Mouse (Mus musculus) midbrain, embryonic 11.5 days (tissue): ENCODE measurements around the gene Polr1d. TPM values are rescaled to one million over a fixed set of nuclear protein-coding genes. Genes with fewer than 3 reads are reported as not detected.

Experiments used
- ATAC-seq: fragments of 200-750 bp; cut with Nextera tagmentation; 2 replicates; pipeline ENCODE4 v1.8.0; 2017; ENCODE audit warnings: moderate TSS enrichment, moderate library complexity; ENCODE audit not compliant: low FRiP score
- DNase-seq: peaks from one replicate; pipeline ENCODE4 v3.0.0; 2015; ENCODE audit warnings: low spot score; ENCODE audit errors: missing footprints
- H3K27ac ChIP-seq: fragments of 300-500 bp; sonication (generic); 2 replicates; pipeline ENCODE4 v1.5.1; 2014; ENCODE audit warnings: low read depth, low read length
- H3K27me3 ChIP-seq: fragments of 300-500 bp; sonication (generic); 2 replicates; pipeline ENCODE4 v1.6.1; 2014; ENCODE audit warnings: mild to moderate bottlenecking, low read length, moderate library complexity, mixed read lengths; ENCODE audit not compliant: control insufficient read depth, insufficient read depth
- H3K36me3 ChIP-seq: fragments of 300-500 bp; sonication (generic); 2 replicates; pipeline ENCODE4 v1.6.1; 2014; ENCODE audit warnings: mild to moderate bottlenecking, low read length, moderate library complexity, mixed read lengths; ENCODE audit not compliant: control insufficient read depth, insufficient read depth
- H3K4me1 ChIP-seq: fragments of 300-500 bp; sonication (generic); 2 replicates; pipeline ENCODE4 v1.6.1; 2014; ENCODE audit warnings: low read length; ENCODE audit not compliant: control insufficient read depth, insufficient read depth
- H3K4me2 ChIP-seq: fragments of 300-500 bp; sonication (generic); 2 replicates; pipeline ENCODE4 v1.6.1; 2014; ENCODE audit warnings: mild to moderate bottlenecking, moderate library complexity
- H3K4me3 ChIP-seq: fragments of 300-500 bp; sonication (generic); 2 replicates; pipeline ENCODE4 v1.5.1; 2014; ENCODE audit warnings: low read depth, low read length
- H3K9ac ChIP-seq: fragments of 300-500 bp; sonication (generic); 2 replicates; pipeline ENCODE4 v1.6.1; 2014; ENCODE audit warnings: low read length
- H3K9me3 ChIP-seq: fragments of 300-500 bp; sonication (generic); 2 replicates; pipeline ENCODE4 v1.6.1; 2016; ENCODE audit warnings: low read length; ENCODE audit not compliant: control insufficient read depth
- WGBS: fragments of 180-500 bp; shearing (Covaris S2); extraction: QIAGEN DNeasy Blood & Tissue Kit; methylation state at CpG from one replicate; pipeline ENCODE4 v1.1.7; 2014; 5-methylcytosine and 5-hydroxymethylcytosine counted together
- polyA plus RNA-seq: library from polyadenylated mRNA; unstranded; fragments of >200 nt; fragmentation: Nextera tagmentation; extraction: Ambion mirVana; gene quantifications from 2 replicates; pipeline ENCODE4 v1.2.1, GENCODE M21; 2014

The Polr1d gene
- polyA plus RNA-seq, 1 experiment from 2014 or later = 120 TPM

DNA sequence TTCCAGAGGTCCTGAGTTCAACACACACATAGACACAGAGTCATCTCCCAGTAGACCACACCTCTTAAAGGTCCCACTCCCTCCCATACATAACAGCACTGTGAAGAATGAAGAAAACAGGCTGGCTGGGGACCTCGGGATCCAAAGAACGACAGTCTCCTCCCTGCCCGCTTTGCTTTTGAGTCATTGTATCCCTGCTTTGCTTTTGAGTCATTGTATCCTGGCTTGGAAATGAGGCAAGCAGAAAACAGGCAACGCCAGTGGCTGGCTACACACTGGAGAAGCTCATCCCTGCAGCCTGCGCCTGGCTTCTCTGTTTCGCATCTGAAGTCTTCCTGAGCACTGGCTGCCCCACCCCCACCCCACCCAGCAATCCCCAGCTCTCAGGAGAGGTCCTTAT lies 40.2 kb downstream of the Polr1d start:
- peaks cover 3% of the 10 kb centered on the region; the same call in 1 of the 2 replicates for H3K9me3 ChIP-seq
- no peak overlapping the region for H3K4me2 ChIP-seq
- DNase-seq = no peak
- H3K27ac ChIP-seq = no peak overlapping the region
- no peak overlapping the region for H3K9ac ChIP-seq
- peaks cover 6% of the 10 kb centered on the region; the same call in 1 of the 2 replicates for H3K36me3 ChIP-seq
- WGBS = 19% methylated on average over 6 of the region's 6 CpGs
- no peaks in the 10 kb centered on the region for H3K4me1 ChIP-seq
- no peak overlapping the region for H3K4me3 ChIP-seq
- no peak for ATAC-seq
- H3K27me3 ChIP-seq = no peaks in the 10 kb centered on the region

DNA sequence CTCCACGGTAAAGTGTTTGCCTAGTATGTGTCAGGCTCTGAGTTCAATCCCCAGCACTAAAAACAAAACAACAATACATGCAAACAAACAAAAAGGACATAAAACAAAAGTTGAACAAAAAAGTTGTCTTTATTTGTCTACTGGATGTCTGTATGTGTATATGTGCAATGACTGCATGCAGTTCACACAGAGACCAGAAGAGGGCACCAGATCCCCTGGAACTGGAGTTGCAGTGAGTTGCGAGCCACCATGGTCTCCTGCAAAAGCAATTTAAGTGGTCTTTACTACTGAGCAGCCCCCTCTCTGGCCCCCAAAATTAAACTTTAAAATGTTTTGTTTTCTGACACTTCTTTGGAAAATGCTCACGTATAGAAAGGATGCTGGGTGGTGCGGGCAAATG lies 44.3 kb downstream of the Polr1d start:
- DNase-seq = no peak
- no peaks in the 10 kb centered on the region for H3K36me3 ChIP-seq
- no peaks in the 10 kb centered on the region for H3K4me1 ChIP-seq
- no peak overlapping the region for H3K4me2 ChIP-seq
- no peaks in the 10 kb centered on the region for H3K27me3 ChIP-seq
- no peak overlapping the region for H3K9ac ChIP-seq
- WGBS = 90% methylated on average over 4 of the region's 4 CpGs
- H3K4me3 ChIP-seq = no peak overlapping the region
- H3K27ac ChIP-seq = no peak overlapping the region
- H3K9me3 ChIP-seq = no peaks in the 10 kb centered on the region; the same call in 1 of the 2 replicates
- no peak for ATAC-seq

DNA sequence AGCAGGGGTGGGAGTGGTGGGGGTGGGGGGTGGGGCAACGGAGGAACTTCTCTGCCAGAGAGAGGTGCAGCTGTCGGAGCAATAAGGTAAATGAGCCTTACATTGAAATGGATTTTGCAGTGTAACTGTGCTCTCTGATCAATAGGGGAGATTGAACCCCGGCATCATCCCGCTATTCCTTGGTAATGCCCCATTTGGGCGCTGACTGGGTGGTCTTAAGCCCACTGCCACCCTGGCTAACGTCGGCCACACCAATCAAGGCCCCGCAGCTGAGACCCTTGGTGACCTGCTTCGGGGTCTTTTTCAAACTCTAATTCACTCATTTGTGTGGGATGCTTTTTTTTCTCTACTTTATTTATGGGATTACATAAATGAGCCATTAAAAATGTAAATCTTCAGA lies 47.9 kb downstream of the Polr1d start:
- Histone ChIP-seq H3K4me2 (no peak overlapping the region), H3K9ac (no peak overlapping the region), H3K27me3 (no peaks in the 10 kb centered on the region), H3K4me3 (no peak overlapping the region), H3K27ac (no peak overlapping the region), H3K4me1 (no peaks in the 10 kb centered on the region), H3K36me3 (no peaks in the 10 kb centered on the region), H3K9me3 (no peaks in the 10 kb centered on the region; the same call in 1 of the 2 replicates)
- no peak for DNase-seq
- ATAC-seq = peak; percentile 74
- 57% methylated on average over 9 of the region's 9 CpGs for WGBS

DNA sequence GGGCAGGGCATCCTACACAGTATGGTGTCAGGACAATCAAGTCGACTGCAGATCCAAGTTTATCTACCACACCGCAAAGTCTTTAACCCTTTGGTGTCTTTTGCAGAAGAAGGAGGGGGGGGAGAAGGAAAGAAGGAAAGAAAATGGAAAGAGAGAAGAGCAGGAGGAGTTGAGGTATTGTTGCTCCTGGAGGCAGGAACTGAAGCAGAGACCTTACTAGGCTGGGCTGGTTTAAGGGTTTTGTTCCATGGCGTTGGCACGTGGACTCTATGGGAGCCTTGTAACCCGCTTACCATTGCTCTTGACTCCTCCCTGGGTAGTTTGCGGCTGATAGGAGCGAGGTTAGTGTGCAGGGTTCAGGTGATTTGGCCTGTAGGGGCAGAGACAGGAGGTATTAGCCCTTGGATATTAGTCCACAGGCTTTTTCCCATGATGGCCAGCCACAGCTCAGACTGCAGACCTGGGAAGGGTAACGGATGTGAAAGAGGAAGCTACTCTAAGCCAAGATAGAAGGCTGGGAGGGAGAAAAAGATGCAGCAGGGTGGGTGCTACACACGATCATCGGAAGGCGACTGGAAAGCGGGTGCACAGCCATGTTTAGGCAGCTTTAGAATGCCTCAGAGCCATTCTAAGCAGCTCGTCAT lies 48.8 kb downstream of the Polr1d start:
- H3K36me3 ChIP-seq = no peaks in the 10 kb centered on the region
- H3K4me2 ChIP-seq = no peak overlapping the region
- ATAC-seq = no peak
- H3K9me3 ChIP-seq = no peaks in the 10 kb centered on the region; the same call in 1 of the 2 replicates
- H3K27me3 ChIP-seq = no peaks in the 10 kb centered on the region
- H3K4me1 ChIP-seq = no peaks in the 10 kb centered on the region
- H3K9ac ChIP-seq = no peak overlapping the region
- DNase-seq = no peak
- 89% methylated on average over 13 of the region's 13 CpGs for WGBS
- H3K27ac ChIP-seq = no peak overlapping the region
- no peak overlapping the region for H3K4me3 ChIP-seq

DNA sequence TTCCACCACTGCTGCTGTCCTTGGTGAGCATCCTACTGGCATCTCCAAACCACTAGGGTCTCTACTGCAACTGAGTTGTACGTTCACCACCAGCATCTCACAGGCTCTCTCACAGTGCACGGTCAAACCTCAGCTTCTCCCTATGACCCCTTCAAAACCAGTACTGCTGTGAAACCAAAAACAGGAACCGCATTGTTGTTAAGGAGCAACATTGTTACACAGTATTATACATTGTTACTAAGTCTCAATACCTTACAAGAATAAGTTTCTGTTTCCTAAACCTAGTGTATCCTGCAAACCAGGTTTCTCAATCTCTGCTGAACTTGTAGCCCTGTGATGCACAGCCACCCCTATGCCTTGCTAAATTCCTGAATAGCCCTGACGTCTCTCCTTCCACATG lies 51.0 kb downstream of the Polr1d start:
- no peaks in the 10 kb centered on the region; the same call in 1 of the 2 replicates for H3K9me3 ChIP-seq
- no peak overlapping the region for H3K4me2 ChIP-seq
- peaks cover 2% of the 10 kb centered on the region; the same call in 1 of the 2 replicates for H3K27me3 ChIP-seq
- 90% methylated on average over 4 of the region's 4 CpGs for WGBS
- no peak overlapping the region for H3K4me3 ChIP-seq
- DNase-seq = peak; percentile 65
- no peak overlapping the region for H3K27ac ChIP-seq
- H3K4me1 ChIP-seq = no peaks in the 10 kb centered on the region
- H3K36me3 ChIP-seq = no peaks in the 10 kb centered on the region
- H3K9ac ChIP-seq = no peak overlapping the region
- no peak for ATAC-seq

DNA sequence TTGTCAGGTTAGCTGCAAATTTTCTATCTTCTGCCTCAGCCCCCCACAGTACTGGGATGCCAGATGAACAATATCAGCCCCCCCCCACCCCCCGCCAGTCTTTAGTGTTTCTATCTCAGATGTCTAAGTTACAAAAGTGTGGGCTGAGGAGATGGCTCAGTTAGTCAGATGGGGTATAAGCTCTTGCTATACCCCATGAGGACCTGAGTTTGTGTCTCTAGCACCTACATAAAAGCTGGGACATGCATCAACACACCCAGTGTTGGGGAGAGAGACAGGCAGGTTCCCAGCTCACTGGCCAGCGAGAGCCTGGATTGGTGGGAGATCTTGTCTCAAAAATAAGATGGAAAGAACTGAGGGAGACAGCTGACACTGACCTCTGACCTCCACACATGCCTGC lies 52.6 kb downstream of the Polr1d start:
- Histone ChIP-seq H3K4me2 (no peak overlapping the region), H3K4me3 (no peak overlapping the region), H3K4me1 (peaks cover 8% of the 10 kb centered on the region), H3K36me3 (no peaks in the 10 kb centered on the region), H3K27ac (no peak overlapping the region), H3K9me3 (peaks cover 3% of the 10 kb centered on the region; the same call in 1 of the 2 replicates), H3K27me3 (peaks cover 2% of the 10 kb centered on the region; the same call in 1 of the 2 replicates), H3K9ac (no peak overlapping the region)
- DNase-seq (peak; percentile 76), ATAC-seq (no peak)
- 80% methylated on average over 2 of the region's 2 CpGs for WGBS

DNA sequence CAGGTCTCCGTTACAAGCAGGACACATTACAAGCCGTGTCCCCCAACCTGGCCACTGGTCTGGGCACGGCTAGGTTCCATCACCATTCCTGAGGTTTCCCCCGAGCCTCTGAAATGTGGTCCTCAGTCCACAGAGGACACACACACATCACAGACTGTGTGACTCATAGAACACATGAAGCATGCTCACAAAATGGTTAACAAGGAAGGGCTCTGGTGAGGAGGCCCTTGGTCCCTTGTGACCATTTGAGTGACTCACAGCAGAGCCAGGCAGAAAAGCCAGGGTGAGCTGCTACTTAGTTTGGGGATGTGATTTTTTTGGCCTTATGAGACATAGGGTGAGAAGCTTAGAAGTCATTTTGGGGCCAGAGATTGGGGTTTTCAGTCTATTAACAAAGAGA lies 55.1 kb downstream of the Polr1d start:
- Histone ChIP-seq H3K9me3 (peaks cover 3% of the 10 kb centered on the region; the same call in 1 of the 2 replicates), H3K27ac (no peak overlapping the region), H3K36me3 (no peaks in the 10 kb centered on the region), H3K4me2 (no peak overlapping the region), H3K9ac (no peak overlapping the region), H3K4me3 (no peak overlapping the region), H3K27me3 (peaks cover 8% of the 10 kb centered on the region), H3K4me1 (peaks cover 25% of the 10 kb centered on the region)
- ATAC-seq = no peak
- WGBS = 78% methylated on average over 4 of the region's 4 CpGs
- DNase-seq = no peak

DNA sequence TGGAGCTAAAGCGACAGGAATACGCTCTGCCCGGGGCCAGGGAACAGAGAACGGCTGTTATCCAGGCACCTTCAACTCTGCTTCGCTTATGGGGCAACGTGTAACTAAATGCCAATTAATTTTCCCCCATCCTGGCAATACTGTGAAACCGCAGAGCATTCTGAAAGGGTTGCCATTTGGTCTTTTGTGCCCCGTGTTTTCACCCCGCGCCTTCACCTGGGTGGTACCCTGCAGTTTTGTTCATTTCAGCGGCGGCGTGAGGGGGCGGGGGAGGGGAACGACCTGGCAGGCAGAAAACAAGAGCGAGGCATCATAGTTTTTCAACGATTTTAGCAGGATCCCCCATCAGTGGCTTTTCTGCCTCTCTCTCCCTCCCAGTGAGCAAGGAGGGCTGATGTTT lies 56.8 kb downstream of the Polr1d start:
- Histone ChIP-seq H3K9me3 (peaks cover 3% of the 10 kb centered on the region; the same call in 1 of the 2 replicates), H3K4me3 (no peak overlapping the region), H3K36me3 (no peaks in the 10 kb centered on the region), H3K27ac (no peak overlapping the region), H3K4me2 (peak overlapping the region; percentile 26; the same call in 1 of the 2 replicates), H3K27me3 (peaks cover 14% of the 10 kb centered on the region), H3K9ac (peak overlapping the region; percentile 40; the same call in 1 of the 2 replicates), H3K4me1 (peaks cover 25% of the 10 kb centered on the region)
- WGBS = 19% methylated on average over 17 of the region's 17 CpGs
- no peak for ATAC-seq
- peak; percentile 83 for DNase-seq

DNA sequence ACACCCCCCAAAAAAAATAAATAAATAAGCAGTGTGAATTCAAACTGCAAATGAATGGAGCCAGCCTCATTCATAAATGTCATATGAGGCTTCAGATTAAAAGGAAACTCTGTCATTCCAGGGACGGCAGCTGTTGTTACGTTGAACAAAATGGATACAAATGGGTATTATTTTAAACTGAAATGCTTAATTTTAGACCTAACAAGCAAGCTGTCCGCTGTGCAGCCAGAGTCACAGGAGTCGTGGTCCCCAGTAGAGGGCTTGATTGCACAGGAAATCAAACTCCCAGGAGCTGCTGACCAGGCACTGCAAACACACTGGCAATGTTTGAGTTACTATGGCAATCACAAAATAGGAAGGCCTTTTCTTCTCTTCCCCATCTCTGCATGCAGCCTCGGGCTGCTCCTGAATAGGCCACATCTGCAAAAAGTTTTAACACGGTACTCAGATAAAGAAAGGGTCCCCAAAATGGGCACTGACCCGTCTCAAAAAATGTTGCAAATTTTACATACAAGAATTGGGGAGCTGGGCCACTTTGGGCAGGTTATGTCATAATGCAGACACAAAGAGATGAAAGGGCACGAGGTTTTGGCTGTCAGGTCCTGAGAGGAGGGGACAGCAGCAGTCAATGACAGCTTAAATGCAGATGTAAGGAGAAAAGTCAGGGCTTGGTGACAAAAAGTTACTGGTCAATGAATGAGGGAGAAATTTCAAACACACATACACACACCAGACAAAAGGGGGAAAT lies 57.7 kb downstream of the Polr1d start:
- peak; percentile 65 for ATAC-seq
- DNase-seq = peak; percentile 93
- peaks cover 3% of the 10 kb centered on the region; the same call in 1 of the 2 replicates for H3K9me3 ChIP-seq
- H3K4me3 ChIP-seq = no peak overlapping the region
- peaks cover 25% of the 10 kb centered on the region for H3K4me1 ChIP-seq
- peak overlapping the region; percentile 36; the same call in 1 of the 2 replicates for H3K9ac ChIP-seq
- no peak overlapping the region for H3K4me2 ChIP-seq
- WGBS = 18% methylated on average over 8 of the region's 8 CpGs
- peaks cover 17% of the 10 kb centered on the region for H3K27me3 ChIP-seq
- H3K36me3 ChIP-seq = no peaks in the 10 kb centered on the region
- H3K27ac ChIP-seq = no peak overlapping the region
